Mouse (Mus musculus) gastrocnemius, adult 8-10 months (tissue): Measurements from ENCODE around the gene Arhgap5. TPM values are rescaled to one million over a fixed set of nuclear protein-coding genes. Genes with fewer than 3 reads are reported as not detected.
A peak's percentile ranks its signal among the peaks of the same experiment; 100 is the strongest.

Source experiments
- DNase-seq, 2 experiments: peaks; one replicate each; pipeline ENCODE4 v3.0.0; 2022; ENCODE audit warnings: low spot score in 2 of 2
- total RNA-seq, 4 experiments: library from RNA; stranded (reverse); gene quantifications; 2 replicates each; pipeline ENCODE4 v1.2.4; 2022

The Arhgap5 gene
- 10 to 100 TPM; 44.0 to 52.5 (median 46.2) TPM for total RNA-seq

DNA sequence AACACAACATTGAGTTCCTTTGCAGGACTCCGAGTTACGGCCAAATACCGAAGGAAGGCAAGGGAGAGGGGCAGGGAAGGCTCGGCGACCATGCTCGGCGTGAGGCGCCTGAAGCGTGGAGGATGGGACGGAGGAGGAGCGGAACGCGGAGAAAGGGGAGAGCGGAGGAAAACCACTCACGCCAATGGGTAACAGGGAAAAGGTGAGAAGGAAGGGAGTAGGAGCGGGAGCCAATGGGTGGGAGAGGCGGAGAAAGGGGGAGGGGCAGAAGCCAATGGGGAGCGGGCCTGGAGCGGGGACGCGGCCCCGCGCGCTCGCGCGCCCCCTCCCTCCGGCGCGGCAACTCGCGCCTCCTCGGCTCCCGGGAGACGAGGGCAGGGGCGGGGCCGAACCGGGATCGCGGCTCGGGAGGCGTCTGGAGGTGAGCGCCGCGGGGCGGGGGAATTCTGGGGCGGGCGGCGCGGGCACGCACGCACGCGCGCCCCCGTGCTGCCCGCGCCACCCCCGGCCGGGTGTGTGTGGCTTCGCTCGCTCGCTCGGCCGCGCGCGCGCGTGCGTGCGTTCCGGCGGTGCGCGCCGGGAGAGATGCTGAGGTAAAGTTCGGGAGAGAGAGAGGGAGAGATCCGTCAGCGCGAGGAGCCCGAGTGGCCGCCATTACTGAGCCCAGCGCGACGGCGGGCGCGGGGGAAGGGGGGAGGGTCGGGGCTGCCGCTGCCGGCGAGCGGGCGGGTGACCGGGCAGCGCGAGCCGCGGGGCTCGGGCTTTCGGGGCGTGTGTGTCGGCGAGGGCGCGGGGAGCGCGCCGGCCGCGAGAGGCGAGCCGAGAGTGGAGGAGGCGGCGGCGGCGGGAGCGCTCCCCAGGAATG is at the start of gene Arhgap5:
Arhgap5 (plus strand) TSS at position 517 of the 865 bp plus-strand sequence.
- peak; percentile 84 to 91 for DNase-seq

DNA sequence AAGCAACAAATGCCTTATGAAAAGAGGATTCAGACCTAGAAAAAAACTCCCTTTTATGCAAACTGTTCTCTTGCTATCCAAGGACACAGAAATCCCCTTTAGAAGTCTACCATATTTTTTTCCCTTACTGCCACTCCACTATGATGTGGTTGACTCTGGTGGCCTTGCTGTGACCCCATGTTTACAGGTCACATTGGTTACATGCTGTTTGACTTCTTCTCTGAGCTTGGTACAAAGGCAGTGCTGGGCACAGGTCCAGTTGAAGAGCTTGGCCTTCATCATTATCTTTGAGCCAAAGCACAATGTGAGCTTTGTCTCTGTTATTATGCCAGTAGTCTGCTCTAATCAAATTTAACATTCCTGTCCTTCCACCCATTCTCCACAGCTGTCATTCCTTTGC is 39.2 kb upstream of the Arhgap5 start:
- DNase-seq = no peak

DNA sequence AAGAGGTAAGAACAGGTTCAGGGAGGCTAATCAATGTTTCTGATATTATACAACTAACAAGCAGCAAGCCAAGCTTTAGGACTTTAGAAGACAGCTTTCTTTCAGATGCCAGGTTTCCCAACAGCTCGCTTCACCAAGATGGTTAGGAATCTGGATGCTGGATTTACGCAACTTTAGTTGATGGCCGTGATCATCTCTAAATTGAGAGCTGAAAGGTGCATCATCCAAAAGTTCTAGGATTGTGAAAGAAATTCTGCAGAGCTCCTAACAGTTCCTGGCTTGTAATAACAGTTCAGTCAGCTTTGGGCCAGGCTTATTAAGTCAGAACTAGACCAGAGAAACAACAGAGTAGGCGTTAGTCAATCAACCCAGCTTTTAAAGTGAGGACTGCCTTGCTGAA is 32.2 kb upstream of the Arhgap5 start:
- DNase-seq = no peak

DNA sequence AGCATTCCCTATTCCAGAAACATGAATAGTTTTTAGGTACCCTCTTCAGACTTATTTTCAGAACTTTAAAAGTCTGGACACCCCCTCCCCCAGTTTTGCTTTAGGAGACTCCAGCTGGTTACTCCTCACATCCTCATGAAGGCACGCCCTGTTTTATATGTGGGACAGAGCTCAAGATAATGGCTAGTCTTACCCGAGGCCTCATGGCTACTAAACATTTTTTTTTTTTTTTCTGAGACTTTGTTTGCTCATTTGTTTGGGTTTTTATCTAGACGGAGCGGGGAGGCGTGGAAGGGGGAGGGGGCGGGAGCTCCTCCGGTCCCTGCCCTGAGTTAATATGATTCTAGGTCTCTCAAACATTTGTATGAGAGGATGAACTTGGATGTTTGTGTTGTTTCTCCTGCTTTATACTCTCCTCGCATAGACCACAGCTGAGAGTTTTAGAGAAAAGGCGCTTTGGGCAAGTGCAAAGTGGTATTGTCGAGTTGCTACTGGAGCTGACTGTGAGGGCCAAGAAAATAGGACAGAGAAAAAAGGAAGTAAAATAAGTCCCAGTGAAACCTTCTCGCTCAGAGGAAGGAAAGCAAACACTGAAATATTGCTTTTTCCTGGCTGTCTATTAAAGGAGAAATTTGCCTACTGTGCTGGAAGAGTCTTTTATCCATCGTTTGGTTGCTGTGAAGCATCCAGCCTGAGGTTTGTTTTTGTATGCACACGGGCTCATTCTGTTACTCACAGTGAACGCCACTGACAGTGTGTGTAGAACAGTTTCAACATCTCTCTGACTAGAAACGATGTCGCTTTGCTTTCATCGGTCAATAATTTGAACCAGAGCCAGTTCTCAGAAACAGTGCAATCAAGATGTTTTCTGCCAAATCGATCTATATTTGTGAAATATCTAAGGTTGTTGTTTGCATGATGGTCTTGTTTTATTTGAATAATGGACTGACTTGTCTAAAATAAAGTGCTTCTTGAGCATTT is 29.5 kb upstream of the Arhgap5 start:
- no peak for DNase-seq

DNA sequence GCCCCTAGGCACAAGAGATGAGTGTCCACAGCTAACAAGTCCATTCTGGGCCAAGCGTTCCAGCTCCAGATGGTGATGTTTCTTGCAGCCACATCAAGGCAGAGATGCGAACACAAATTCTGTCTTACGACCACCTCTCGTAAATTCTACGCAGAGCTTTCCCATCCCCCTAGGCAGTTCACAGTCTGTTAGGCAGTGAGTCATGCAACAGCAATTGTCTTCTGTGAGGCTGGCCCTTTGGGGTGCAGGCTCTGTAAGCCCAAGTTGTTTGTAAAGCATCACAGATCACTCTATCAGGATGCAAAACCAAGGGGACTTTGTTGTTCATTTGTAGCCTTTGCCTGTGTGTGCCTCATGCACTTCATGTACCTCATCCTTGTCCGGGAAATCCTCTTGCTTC is 27.7 kb upstream of the Arhgap5 start:
- no peak for DNase-seq

DNA sequence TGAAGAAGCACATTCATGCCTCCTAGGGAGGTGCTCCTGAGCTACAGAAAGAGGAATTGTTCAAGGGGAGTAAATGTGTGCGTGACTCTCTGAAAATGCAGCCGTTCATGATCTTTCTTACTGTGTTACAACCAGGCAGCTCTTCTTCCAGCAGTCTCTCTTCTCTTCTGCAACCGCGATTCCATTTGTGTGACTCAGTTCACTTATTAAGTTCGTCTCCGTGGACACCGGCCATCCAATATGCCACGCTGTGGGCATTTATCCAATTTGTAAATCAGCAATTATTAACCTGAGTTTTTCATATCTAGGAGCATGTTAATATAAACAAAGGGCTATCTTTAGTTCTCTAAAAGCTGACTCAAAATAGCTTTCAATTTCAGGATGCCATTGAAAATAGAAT is 25.2 kb upstream of the Arhgap5 start:
- no peak for DNase-seq

DNA sequence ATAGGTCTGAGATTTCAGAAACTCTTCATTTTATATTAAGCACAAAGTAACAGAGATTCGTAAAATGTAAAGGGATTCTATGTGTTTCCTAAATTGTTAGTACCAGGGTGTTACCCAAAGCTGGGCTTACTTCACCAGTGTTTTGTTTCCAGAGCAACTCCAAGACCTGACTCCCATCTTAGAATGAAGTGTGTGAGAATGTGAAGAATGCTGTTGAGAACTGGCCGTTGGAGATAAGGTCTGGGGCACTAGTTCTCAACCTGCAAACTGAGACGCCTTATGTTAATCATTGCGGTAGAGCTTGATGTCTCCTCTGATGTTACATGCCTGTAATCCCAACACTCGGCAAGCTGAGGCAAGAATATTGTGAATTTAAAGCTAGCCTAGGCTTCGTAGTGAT is 24.4 kb upstream of the Arhgap5 start:
- DNase-seq = no peak

DNA sequence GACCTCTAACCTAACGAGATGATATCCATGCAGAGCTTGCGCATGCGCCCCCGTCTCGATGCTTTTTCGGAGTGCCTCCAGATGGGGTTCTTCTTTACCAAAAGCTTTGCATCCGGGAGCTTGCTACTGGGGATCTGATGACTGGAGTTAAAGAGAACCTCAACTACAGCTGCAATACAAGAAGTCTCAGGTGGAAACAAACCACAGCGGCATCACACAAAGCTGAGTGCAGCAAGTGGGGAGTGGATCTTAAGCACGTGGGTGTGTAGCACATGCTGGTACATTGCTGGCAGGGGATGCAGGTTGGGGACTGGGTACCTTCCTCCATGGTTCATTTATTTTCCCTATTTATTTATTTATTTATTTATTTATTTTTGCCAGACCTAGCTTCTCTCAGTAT is 22.9 kb upstream of the Arhgap5 start:
- no peak for DNase-seq

DNA sequence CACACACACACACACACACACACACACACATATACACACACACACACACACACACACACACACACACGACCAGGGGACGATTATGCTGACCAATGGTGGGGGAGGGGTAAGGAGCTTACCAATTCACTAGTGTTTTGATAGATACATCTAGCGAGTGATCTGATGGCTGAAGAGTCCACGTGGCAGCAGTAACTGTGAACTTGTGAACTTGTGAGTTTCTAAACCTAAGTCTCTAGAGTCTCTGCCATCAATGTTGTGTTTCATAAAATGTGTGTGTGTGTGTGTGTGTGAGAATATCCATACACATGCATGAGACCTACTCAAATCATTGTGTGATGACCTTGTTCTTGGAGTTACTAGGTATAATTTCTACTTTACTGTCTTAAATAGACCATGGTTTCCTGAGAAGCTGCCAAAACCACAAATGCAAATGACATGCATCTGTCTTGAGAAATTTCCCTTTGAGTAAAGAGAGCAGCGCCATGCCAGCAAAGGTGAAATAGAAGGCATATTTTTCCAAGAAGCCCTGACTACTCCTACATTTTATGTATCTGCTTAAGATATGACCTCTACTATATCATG is 21.7 kb upstream of the Arhgap5 start:
- no peak for DNase-seq

DNA sequence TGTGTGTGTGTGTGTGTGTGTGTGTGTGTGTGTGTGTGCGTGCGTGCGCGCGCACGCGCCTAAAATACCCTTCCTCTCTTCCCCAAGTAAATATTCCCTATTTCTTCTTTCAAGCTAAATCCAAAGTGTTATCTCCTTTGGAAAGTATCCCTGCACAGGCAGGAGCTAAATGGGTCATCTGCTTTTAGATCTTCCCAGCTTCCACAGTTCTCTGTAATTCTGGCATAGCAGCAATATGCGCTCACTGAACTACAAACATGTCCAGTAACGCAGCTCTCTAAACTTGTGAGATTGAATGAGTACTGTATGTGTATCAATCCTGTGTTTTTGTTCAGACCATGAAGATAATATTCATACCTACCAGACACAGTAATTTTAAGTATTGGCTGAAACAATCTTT is 20.6 kb upstream of the Arhgap5 start:
- DNase-seq = no peak

DNA sequence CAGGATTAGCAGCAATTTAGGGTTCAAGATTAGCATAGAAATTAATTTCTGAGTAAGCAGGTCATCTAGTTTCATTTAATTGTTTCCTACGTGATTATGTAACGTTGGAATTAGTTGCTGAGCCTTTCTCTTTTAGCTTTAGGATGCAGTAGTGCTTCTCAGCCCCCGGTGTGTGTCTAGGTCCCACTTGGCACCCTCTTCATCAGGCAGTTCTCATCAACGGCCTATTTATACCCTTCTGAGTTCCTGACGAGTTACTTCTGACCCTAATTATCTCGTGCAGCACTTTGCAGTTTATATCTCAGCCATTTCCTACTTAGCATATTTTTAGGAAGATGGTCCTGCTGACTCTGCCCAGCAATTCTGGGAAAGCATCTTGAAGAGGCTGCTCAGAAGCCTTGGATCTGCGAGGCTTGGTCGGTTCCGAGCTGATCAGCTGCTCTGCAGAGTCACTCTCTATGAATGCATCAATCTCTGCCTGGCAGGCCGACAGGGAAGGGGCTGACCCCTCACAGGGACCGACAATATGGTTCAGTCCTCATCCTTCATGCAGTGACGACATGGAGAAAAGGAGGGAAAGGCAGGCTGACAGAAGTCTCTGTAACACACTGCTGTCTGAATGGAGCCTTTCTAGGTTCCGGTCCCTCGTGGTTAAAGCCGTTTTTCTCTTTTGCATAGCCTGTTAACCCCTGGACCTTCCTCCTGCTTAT is 15.4 kb upstream of the Arhgap5 start:
- no peak for DNase-seq

DNA sequence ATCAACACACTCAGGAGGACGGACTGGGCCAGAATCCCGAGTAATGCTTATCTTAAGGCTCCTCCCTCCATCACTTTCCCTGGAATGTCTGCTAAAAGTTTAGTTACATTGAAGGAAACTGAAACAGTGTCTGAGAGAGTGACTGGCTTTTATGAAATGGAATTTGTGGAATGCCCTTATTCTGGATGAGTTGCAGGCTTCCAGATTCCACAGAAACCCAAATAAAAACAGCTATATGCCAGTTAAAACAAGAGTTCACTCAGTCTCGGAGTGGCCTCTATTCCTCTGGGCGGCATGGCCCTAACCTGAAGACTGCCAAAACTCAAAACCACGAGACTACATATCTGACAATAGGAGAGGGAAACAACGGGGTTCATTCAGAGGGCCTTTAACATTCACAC is 10.5 kb upstream of the Arhgap5 start:
- DNase-seq = no peak

DNA sequence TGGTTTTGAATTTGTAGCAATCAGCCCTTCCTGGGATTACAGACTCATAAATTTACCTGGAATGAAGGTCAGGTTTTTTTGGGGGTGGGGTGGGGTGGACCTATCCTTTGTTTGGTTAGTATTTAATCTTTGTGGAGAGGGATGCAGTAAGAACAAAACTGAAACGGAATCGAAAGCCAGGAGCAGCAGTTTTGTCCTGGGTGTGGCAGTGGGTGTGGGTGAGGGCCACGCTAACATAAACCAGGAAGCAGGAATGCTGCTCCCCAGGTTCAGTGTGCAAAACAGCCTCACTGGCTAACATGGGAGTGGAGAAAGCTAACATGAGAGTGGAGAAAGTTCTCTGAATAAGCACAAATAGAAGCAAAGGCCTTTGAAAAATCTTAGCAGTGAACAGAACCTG is 6.6 kb upstream of the Arhgap5 start:
- no peak for DNase-seq

DNA sequence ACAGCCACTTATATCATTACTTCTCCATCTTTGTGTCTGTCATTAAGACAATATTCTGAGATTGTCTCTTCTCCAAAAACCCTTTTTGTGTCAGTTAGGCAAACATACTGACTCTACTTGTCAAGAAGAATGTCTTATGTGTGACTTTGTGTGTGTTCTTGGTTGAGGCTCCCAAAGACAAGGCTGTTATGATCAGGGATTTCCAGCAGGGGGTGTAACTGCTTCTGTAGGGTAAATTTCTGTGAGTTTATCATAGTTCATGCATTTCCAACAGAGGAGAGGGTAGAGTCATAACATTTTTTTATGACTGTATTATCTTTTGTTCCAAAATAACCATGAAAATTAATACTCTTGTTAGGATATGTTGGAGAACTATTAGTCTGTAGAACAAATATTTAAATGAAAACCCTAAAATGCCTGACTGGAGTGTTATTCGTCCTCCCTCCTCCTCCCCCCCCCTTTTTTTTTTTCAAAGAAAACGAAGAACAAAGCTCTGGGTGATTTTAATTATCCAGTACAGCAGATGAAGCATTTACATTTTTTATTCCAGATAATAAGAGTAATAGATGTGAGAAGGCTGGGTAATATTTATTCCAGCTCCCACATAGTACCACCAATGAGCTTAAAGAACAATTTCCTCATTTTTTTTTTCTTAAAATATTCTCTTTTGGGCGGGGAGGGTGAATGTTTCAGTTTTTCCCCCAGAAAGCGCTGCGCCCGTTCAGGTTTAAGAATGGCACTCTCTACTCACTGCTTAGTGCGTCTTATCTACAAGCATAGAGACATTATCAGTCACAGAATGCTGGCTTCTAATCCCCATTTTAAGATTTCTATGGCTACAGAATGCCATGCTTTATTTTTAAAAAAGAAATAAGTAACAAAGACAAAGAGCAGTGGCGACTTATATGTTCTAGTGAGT is 2.6 kb upstream of the Arhgap5 start:
- DNase-seq = no peak

DNA sequence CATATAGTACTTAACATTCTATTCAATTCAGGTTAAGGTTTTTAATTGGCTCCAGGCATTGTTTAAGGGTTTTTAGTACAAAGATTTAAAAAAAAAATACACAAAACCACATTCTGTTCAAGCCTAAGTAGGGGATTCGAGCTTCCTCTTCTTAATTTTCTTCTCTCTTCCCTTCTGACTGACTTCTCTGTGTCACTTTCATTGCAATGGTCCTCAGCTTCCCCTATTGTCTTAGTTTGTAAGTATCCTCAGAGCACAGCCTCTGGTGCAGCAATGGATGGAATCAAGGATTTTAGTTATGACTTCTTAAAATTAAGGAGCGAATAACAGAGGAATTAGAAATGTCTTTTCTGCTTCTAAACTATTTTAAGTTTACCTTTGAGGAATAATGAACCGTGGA is 1.6 kb upstream of the Arhgap5 start:
- no peak for DNase-seq

DNA sequence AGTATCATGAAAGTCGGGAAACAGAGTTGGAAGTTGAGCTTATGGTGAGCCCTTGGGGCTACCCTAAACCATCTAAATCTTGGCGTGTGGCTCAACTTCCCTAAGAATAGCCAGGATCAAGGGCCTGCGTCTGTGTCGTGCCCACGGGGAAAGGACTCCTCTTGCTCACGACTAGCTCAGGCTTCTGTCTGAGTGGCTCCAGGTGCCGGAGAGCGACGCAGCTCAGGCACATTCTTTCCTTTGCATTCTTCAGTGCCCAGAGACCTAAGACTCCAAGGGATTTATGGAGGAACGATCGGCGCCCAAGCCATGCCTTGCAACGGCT is 679 bp upstream of the Arhgap5 start:
- DNase-seq = no peak

DNA sequence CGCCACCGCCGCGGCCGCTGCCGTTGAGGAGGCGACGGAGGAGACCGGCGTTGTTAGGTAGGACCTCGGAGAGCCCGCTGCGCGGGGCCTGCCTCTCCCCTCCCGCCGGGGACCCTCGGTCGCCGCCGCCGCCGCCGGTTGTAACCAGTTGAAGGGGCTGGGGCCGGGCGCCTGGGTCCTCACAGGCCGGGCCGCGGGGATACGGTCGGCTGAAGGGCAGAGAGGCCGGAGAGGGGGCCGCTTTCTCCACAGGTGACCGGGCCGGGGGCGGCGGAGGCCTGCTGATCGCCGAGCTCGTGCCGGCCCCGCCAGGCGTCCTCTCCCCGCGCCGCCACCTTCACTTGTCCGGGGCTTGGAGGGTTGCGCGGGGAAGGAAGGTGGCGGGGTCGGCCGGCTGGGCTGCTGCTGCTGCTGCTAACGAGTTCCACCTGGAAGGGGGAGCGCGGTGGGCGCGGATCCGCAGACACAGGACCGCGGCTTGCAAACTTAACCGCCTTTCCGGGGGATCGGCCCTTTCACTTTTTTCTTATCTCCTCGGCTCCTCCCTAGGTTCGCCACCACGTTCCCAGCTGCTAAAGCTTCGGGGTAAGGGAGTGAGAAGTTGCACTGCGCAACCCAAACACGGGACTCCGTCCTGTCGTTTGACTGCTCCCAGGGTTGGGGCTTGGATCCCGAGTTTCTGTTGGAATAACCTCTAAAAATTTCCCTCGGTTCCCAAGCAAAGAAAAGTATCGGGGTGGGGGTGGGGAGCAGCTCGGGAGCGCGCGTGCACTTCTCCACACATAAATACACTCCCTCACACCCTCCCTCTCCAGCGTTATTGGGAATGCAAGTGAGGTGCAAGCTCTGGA is 784 bp downstream of the Arhgap5 start:
- DNase-seq = peak; percentile 22 to 24

DNA sequence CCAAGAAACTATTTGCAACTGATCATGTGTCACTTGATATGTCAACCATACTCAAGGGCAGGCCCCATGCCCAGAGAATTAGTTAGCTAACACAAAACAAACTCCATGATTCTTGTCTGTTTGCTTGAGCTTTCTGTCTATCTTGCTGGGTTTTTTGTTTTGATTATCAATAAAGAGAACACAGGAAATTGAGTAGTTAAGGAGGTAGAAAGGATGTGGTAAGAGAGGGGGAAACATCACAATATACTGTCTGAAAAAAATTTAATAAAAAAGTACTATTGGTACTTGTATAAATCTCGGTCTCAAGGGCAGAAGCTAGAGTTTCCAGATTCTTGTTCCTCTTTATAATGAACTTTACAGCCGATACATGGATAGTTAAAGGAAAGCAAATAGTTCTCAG is 20.9 kb downstream of the Arhgap5 start:
- DNase-seq = no peak

DNA sequence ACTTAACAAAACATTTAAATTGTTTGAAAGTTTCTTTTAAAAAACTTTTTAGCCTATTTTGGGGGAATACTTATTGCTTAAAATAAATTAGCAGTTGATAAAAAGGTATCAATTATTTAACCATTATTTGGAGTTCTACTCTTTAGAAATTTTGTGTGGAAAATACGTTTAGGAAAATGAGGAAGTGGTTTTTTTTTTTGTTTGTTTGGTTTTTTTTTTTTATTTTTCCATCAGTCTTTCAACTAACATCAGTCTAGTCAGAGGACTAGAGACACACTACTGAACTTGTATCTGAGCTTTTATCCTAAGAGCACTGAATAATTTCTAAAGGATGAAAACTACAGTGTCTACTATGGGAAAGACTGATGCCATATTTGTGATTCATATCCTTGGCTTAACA is 21.7 kb downstream of the Arhgap5 start:
- no peak for DNase-seq
